Mouse (Mus musculus): ENCODE measurements around the gene Focad.

GRCm38 (mm10) chr4:88083781-88084180 is 10.6 kb upstream of the Focad start:
- TF ChIP-seq CTCF (IDR thresholded peaks at IDR 0.05; ENCODE audit: borderline replicate concordance, control insufficient read depth, extremely low read depth, insufficient read depth, low read length, poor library complexity) (no peak), POLR2A (IDR thresholded peaks at IDR 0.05; ENCODE audit: control insufficient read depth, extremely low read depth, insufficient read depth, low read length, poor library complexity) (no peak)
